8 mouse cellular contexts compared by ENCODE assay signal in genomic region chr2:129593141-129593875, GRCm38 (mm10). TPM values are rescaled to one million over a fixed set of nuclear protein-coding genes. Genes with fewer than 3 reads are reported as not detected.
DNase-seq lines count a peak whose midpoint lies in the region; ATAC-seq lines count a peak whose summit lies in the region.

No protein-coding gene starts in this region.

- peak overlapping the region; percentile 97 for H3K4me2 ChIP-seq in hindbrain, embryonic 16.5 days (ENCODE audit: low read length)

- H3K36me3 ChIP-seq in hindbrain, embryonic 16.5 days (ENCODE audit: control insufficient read depth, insufficient read depth, low read length) = no peaks in the 10 kb centered on the region

- no peaks in the 10 kb centered on the region for H3K9me3 ChIP-seq in hindbrain, embryonic 16.5 days (ENCODE audit: control insufficient read depth, low read length)

- peak overlapping the region; percentile 49 for H3K4me3 ChIP-seq in hindbrain, embryonic 16.5 days (ENCODE audit: low read length)

- no peaks in the 10 kb centered on the region for H3K27me3 ChIP-seq in hindbrain, embryonic 16.5 days (replicated peaks; ENCODE audit: control insufficient read depth, insufficient read depth, low read length)

- peak overlapping the region; percentile 89 for H3K27ac ChIP-seq in hindbrain, embryonic 16.5 days (ENCODE audit: low read depth, low read length)

- ATAC-seq in common myeloid progenitor, adult 5-6 weeks (replicated peaks; ENCODE audit: low read depth, poor library complexity, severe bottlenecking) = peak; percentile 20; the same call in 1 of the 2 replicates
- peak; percentile 90 for ATAC-seq in hindbrain, embryonic 16.5 days
- no peak for ATAC-seq in inflammation-experienced regulatory T-cells, adult 6 months

- WGBS in hindbrain, embryonic 16.5 days = under 1% methylated on average over 35 of the region's 77 CpGs

- H3K4me1 ChIP-seq in hindbrain, embryonic 16.5 days (ENCODE audit: control insufficient read depth, insufficient read depth, low read depth, low read length) = peaks cover 15% of the 10 kb centered on the region

- H3K9ac ChIP-seq in hindbrain, embryonic 16.5 days (ENCODE audit: low read depth, low read length) = peak overlapping the region; percentile 85

- DNase-seq in adrenal gland, adult 2 months = peak; percentile 90
- peak; percentile 70 to 74 for DNase-seq in gastrocnemius, adult 8-10 months (ENCODE audit: low spot score in 2 of 2)
- DNase-seq in left cerebral cortex, adult 8-10 months (ENCODE audit: low spot score in 2 of 2) = peak; percentile 77 to 86
- DNase-seq in lung, postnatal 4 days = peak; percentile 81 to 86
- peak; percentile 73 to 80 for DNase-seq in right cerebral cortex, postnatal 36 days (ENCODE audit: low spot score in 2 of 2)

RNA-seq across cellular contexts. Expression of gene Sirpa, which starts 0.7 kb away (rescaled TPM):
- total RNA-seq in adrenal gland, adult 2 months (2021) = 10 to 100 TPM; 46.8 to 76.2 TPM
- 61.9 and 111 TPM in 2 replicates for polyA plus RNA-seq in adrenal gland, adult 2 months (2012; rRNA removed)
- 31.6 and 39.6 TPM in 2 replicates for total RNA-seq in common myeloid progenitor, adult 5-6 weeks (2017)
- 1 to 10 TPM; 4.0 to 9.7 (median 5.3) TPM for total RNA-seq in gastrocnemius, adult 8-10 months (2022)
- polyA plus RNA-seq in hindbrain, embryonic 16.5 days (2015; fragmentation: Nextera tagmentation; extraction: Ambion mirVana) = 31.9 and 34.6 TPM in 2 replicates
- 100 to 1,000 TPM; 366 to 392 (median 382) TPM for total RNA-seq in left cerebral cortex, adult 8-10 months (2022)
- polyA plus RNA-seq in inflammation-experienced regulatory T-cells, adult 6 months (2017; shearing (Covaris generic)) = 1 to 10 TPM in 1 of 3 experiments, under 1 TPM in 1, not detected in 1; 0.96 to 1.0 TPM

RNA-seq across cellular contexts. Expression of gene F830045P16Rik, which starts 56.9 kb away (rescaled TPM):
- total RNA-seq in adrenal gland, adult 2 months (2021) = not detected
- polyA plus RNA-seq in adrenal gland, adult 2 months (2012; rRNA removed) = 0.04 TPM in 1 of 2 replicates, not detected in the other
- total RNA-seq in common myeloid progenitor, adult 5-6 weeks (2017) = not detected in 2 replicates
- not detected for total RNA-seq in gastrocnemius, adult 8-10 months (2022)
- not detected in 2 replicates for polyA plus RNA-seq in hindbrain, embryonic 16.5 days (2015; fragmentation: Nextera tagmentation; extraction: Ambion mirVana)
- 1 to 10 TPM in 2 of 4 experiments, under 1 TPM in 2; 0.73 to 1.4 (median 1.1) TPM for total RNA-seq in left cerebral cortex, adult 8-10 months (2022)
- polyA plus RNA-seq in inflammation-experienced regulatory T-cells, adult 6 months (2017; shearing (Covaris generic)) = not detected
